Mouse (Mus musculus) heart, adult 2 months (tissue): Measurements from ENCODE around the gene Lrrd1. TPM values are rescaled to one million over a fixed set of nuclear protein-coding genes. Genes with fewer than 3 reads are reported as not detected.

ENCODE experiments used
- DNase-seq, 2 experiments: peaks; one replicate each; pipeline ENCODE4 v3.0.0; 2021
- H3K27ac ChIP-seq: fragments of 200-600 bp; 2 replicates; pipeline ENCODE4 v1.8.1; 2022
- H3K27me3 ChIP-seq: fragments of 200-500 bp; 2 replicates; pipeline ENCODE4 v1.6.1; 2012; ENCODE audit warnings: mild to moderate bottlenecking, low read length, inconsistent platforms, mixed read lengths; ENCODE audit not compliant: control insufficient read depth, insufficient read depth
- H3K36me3 ChIP-seq: fragments of 200-500 bp; 2 replicates; pipeline ENCODE4 v1.6.1; 2012; ENCODE audit warnings: low read length, inconsistent platforms; ENCODE audit not compliant: control insufficient read depth, insufficient read depth
- H3K4me1 ChIP-seq: fragments of 200-500 bp; 2 replicates; pipeline ENCODE4 v1.6.1; 2011; ENCODE audit warnings: low read length; ENCODE audit not compliant: control insufficient read depth, insufficient read depth
- H3K4me3 ChIP-seq: fragments of 200-600 bp; 2 replicates; pipeline ENCODE4 v1.8.1; 2022
- H3K79me2 ChIP-seq: fragments of 200-500 bp; replicated peaks from 2 replicates; pipeline ENCODE4 v1.6.1; 2012; ENCODE audit warnings: mild to moderate bottlenecking, inconsistent platforms, low read length, moderate library complexity, mixed read lengths; ENCODE audit not compliant: control insufficient read depth, insufficient read depth
- H3K9ac ChIP-seq: fragments of 200-500 bp; 2 replicates; pipeline ENCODE4 v1.6.1; 2012; ENCODE audit warnings: low read depth, mild to moderate bottlenecking, control low read depth, inconsistent platforms, low read length, mixed read lengths
- CTCF ChIP-seq: fragments of 200-600 bp; IDR thresholded peaks from 2 replicates; pipeline ENCODE4 v1.8.1; 2022; ENCODE audit warnings: antibody characterized with exemption, mild to moderate bottlenecking, moderate library complexity
- EP300 ChIP-seq: fragments of 200-500 bp; IDR thresholded peaks from 2 replicates; pipeline ENCODE4 v1.6.1; 2011; ENCODE audit warnings: low read depth, low read length, control low read depth; ENCODE audit not compliant: insufficient read depth
- POLR2A ChIP-seq: fragments of 200-500 bp; IDR thresholded peaks from 2 replicates; pipeline ENCODE4 v1.6.1; 2011; ENCODE audit warnings: mild to moderate bottlenecking, low read depth, low read length, control low read depth; ENCODE audit not compliant: insufficient read depth
- WGBS: fragments of 180-500 bp; shearing (Covaris S2); methylation state at CpG from one replicate; pipeline ENCODE4 v1.1.7; 2018; 5-methylcytosine and 5-hydroxymethylcytosine counted together
- intact Hi-C: fragments of 180-260 bp; cut with DNase I; formaldehyde crosslinking; loops from one replicate; pipeline ENCODE4 v1.15.1; 2025
- polyA plus RNA-seq: library from polyadenylated mRNA; depleted of rRNA; stranded (reverse); fragments of >200 nt; gene quantifications from 2 replicates; pipeline ENCODE4 v1.2.3, GENCODE M21; 2012; rRNA removed
- total RNA-seq, 2 experiments: library from RNA; stranded (reverse); gene quantifications; 2 replicates each; pipeline ENCODE4 v1.2.3; 2021

Gene Lrrd1
- total and polyA plus RNA-seq, 3 experiments: 0.06 to 0.07 TPM; not detected in 1

GRCm38 (mm10) chr5:3905471-3905870 lies 60.5 kb downstream of the Lrrd1 start:
- Histone ChIP-seq H3K36me3 (no peaks in the 10 kb centered on the region), H3K27ac (no peak overlapping the region), H3K79me2 (no peaks in the 10 kb centered on the region), H3K4me1 (no peaks in the 10 kb centered on the region), H3K4me3 (no peak overlapping the region), H3K27me3 (no peaks in the 10 kb centered on the region), H3K9ac (no peak overlapping the region)
- DNase-seq: no peak
- TF ChIP-seq POLR2A (no peak), CTCF (no peak), EP300 (no peak)
- intact Hi-C loops: no loop called here
- 50% methylated on average over 2 of the region's 2 CpGs for WGBS

Other genes starting within 250 kb of the Lrrd1 start
- gene Pex1, start 249.1 kb upstream of the Lrrd1 start, total RNA-seq: 1 to 10 TPM; 8.8 to 9.3 TPM
- gene Pex1, start 249.1 kb upstream of the Lrrd1 start, polyA plus RNA-seq: 5.4 and 7.5 TPM in 2 replicates
- gene Rbm48, start 248.6 kb upstream of the Lrrd1 start, total RNA-seq: 1 to 10 TPM; 3.5 to 5.0 TPM
- gene Rbm48, start 248.6 kb upstream of the Lrrd1 start, polyA plus RNA-seq: 2.8 and 5.5 TPM in 2 replicates
- gene Tmbim7, start 194.0 kb upstream of the Lrrd1 start, total RNA-seq: not detected
- 0.14 and 0.15 TPM in 2 replicates for gene Tmbim7, start 194.0 kb upstream of the Lrrd1 start, polyA plus RNA-seq
- gene Gatad1, start 188.0 kb upstream of the Lrrd1 start, total RNA-seq: 10 to 100 TPM; 89.7 to 97.6 TPM
- 58.8 and 117 TPM in 2 replicates for gene Gatad1, start 188.0 kb upstream of the Lrrd1 start, polyA plus RNA-seq
- gene Ankib1, start 42.2 kb upstream of the Lrrd1 start, total RNA-seq: 10 to 100 TPM; 25.2 to 28.0 TPM
- gene Ankib1, start 42.2 kb upstream of the Lrrd1 start, polyA plus RNA-seq: 3.6 and 7.4 TPM in 2 replicates
- 10 to 100 TPM; 28.4 to 30.9 TPM for gene Krit1, start 42.0 kb upstream of the Lrrd1 start, total RNA-seq
- gene Krit1, start 42.0 kb upstream of the Lrrd1 start, polyA plus RNA-seq: 9.0 and 20.4 TPM in 2 replicates
- 1 to 10 TPM; 2.4 to 3.7 TPM for gene Mterf1a, start 48.8 kb downstream of the Lrrd1 start, total RNA-seq
- 0.70 and 1.5 TPM in 2 replicates for gene Mterf1a, start 48.8 kb downstream of the Lrrd1 start, polyA plus RNA-seq
- 10 to 100 TPM; 37.5 to 45.3 TPM for gene Akap9, start 82.9 kb downstream of the Lrrd1 start, total RNA-seq
- gene Akap9, start 82.9 kb downstream of the Lrrd1 start, polyA plus RNA-seq: 4.4 and 6.8 TPM in 2 replicates